Mouse (Mus musculus) frontal cortex, adult (tissue): Measurements from ENCODE around the gene Arhgap15.

Experiments used
- ATAC-seq: cut with Nextera tagmentation; 2 replicates; pipeline ENCODE4 v1.9.2; 2017; ENCODE audit warnings: mild to moderate bottlenecking, moderate library complexity, mixed read lengths; ENCODE audit not compliant: low TSS enrichment

Arhgap15 gene

GRCm38 (mm10) chr2:44029035-44029715 lies 280.6 kb downstream of the Arhgap15 start:
- peak; percentile 56 for ATAC-seq

DNA sequence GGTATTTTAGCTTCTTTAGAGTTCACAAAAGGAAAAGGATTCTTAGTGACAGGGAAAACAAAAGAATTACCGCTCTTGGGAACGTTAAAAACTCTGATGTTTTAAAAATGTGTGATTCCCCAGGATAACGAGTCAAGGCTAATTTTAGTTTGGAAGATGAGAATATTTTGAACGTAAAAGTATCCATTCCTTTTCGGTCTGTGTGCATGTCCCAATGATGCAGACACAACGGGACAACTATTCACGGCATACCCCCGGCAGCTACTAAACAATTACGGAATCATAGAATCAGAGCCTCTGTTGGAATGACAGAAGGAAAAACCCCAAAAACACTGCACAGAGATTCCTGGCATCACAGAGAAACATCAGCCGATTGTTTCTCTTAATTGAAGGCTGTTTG lies 281.2 kb downstream of the Arhgap15 start:
- ATAC-seq = 0 out of 2 replicates have a peak, but pooled peaks have one; percentile 35

DNA sequence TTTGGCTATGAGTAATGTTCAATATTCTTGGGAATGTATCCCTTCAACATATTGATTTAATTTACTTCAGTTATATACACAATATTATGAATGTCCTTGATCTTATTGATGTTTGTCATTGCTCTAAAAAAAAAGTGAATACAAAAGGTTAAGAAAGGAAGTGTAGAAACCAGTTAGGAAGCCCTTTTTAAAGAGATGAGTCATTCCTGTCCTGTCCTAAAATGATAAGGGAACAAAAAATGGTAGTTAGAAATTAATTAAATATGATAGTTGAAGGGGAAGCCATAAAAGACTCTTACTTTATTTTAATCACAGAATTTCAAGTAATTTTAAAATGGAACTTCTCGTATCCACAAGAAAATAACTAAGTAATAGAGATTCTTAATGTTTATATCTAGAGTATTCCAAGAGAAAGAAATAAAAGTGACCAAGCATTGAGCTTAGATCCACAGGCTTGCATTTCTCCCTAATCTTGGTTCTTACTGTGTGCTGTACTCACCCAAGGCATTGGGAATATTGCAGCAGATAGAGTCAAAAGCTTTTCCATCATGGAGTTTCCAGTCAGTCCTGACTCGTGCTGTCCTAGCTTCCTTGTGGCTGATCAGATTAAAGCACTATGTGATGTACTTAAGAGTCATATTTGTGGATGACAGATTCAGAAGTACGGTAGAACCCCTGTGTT lies 291.0 kb downstream of the Arhgap15 start:
- ATAC-seq = no peak

DNA sequence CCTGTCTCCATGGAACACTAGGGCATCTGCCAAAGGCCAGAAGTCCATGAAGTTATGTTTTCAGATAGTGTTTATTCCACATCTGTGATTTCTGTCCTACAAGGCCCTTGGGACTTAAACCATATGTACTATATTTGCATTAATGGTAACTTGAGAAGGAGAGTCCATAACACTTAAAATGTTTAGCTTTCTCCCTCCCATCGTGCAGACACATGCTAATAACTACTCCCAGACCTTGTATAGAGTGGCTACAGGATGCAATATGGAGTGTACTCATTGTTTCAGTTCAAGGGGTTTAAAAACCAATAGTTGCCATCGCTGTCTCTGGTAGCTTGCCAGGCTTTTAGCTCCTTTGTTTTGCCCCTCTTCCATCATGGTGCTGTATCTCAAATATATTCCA lies 295.5 kb downstream of the Arhgap15 start:
- no peak for ATAC-seq

DNA sequence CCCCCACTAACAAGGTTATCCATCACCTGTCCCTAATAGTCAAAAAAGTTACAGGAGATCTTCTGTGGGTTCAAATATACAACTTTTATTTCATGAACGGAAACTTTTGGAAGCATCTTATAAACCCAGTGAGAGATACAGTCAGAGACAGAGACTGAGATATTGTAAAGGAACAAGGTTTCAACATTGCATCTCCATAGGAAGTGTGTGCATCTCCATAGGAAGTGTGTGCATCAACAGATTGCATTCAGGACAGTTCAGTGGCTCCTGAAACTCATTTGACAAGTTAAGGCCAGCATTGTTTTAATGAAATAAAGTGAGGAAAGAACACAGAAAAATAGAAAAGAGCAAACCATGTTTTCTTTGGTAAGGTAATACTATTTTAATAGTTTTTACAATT lies 296.0 kb downstream of the Arhgap15 start:
- ATAC-seq = no peak

DNA sequence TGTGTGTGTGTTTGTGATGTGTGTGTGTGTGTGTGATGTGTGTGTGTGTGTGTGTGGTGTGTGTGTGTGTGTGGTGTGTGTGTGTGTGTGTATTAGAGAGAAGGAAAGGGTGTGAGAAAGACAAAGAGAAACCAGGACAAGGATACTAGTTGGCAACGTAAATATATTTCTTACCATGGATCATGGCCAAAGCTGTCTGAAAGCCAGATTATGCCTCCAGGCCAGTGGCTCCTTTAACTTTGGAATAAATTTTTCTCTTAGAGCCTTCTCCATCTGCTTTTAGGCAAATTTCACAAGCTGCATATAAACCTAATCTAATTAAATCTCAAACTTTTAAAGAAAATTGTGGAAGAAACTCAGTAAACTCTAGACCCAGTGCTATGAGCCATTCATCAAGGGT lies 296.6 kb downstream of the Arhgap15 start:
- no peak for ATAC-seq

DNA sequence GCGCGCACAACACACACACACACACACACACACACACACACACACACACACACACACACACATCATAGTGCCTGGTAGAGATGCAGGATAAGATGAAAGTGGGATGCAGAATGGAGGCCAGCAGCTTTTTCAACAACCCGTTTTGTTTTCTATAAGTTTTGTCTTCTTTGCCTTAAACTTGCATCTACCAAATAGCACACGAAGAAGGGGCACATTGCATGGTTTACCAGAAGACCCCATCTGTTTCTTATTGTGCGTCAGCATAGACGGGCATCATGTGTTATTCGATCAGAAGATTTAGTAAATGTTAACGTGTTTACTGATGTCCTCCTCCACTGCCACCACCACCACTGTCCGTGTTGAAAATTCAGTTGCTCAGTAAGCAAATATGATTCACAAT lies 311.7 kb downstream of the Arhgap15 start:
- 0 out of 2 replicates have a peak, but pooled peaks have one; percentile 4 for ATAC-seq

- peak; percentile 99 for ATAC-seq
Measured at GRCm38 (mm10) chr2:44060716-44061115, 312.1 kb downstream of the Arhgap15 start.

DNA sequence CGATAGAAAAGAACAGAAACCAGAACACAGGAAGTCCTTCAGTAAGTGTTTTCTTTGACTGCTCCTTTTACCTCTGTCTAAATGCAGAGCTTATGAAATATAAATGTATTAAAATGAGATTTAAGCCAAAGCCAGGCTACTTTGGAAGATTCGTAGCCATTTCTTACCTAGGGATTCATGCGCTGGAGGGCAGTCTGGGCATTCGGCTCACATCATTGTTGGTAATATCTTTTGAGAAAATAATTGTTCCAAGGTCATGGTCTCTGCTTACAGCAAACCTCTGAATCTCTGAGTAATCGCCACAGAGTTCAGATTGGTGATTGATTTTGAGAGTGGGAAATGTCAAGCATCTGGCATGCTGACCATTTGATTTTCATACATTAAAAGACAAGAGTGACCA lies 316.4 kb downstream of the Arhgap15 start:
- no peak for ATAC-seq

DNA sequence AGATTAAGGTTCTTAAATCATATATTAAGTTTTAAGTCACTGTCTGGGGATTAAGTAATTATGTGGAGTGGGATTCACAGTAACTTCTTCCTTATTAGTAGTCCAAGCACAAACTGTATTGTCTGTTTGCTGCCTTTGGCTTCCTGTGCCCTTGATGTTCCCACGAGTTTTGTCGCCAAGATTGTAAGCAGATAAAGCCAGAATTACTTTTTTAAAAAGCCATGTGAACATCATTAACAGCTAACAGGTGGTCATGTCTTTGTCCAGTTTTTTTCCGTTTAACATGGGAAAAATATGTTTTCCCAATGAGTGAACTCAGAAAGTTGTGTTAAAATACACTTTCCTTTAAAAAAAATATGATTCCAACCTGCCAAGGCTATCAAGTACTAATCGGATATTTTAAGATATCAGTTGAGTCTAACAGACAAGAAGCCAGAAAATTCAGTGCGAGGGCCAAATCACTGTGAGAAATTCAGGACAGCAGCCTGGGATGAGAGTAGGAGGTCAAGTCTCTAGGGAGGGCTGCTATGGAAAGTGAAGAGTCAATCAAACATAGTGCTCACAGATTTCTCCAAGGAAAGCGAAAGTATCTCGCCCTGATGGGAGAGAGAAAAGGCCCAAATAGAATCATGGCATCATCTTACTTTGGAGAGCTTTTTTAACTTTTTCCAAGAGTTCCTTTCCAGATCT lies 319.7 kb downstream of the Arhgap15 start:
- no peak for ATAC-seq

GRCm38 (mm10) chr2:44068906-44069305 lies 320.3 kb downstream of the Arhgap15 start:
- no peak for ATAC-seq

- peak; percentile 69 for ATAC-seq
Measured at GRCm38 (mm10) chr2:44076570-44076969, 327.9 kb downstream of the Arhgap15 start.

DNA sequence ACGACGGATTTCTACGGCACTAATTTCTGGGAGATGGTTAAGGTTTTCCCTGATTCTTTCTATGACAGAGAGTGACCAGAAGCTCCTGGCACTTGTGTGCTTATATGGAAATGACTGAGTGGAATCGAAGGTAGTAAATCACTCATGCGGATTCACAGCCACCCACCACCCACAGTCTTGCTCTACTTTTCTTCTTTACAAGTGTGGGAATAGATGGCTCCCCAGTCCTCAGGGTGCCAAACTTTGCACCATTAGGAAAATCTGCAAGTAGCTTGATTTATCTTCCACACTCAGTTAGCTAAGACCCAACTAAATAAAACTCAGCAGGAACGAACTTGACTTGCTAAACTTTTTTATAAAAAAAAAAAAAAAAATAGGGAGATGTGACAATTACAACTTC lies 331.9 kb downstream of the Arhgap15 start:
- peak; percentile 64 for ATAC-seq

- no peak for ATAC-seq
Measured at GRCm38 (mm10) chr2:44081241-44081640, 332.6 kb downstream of the Arhgap15 start.

DNA sequence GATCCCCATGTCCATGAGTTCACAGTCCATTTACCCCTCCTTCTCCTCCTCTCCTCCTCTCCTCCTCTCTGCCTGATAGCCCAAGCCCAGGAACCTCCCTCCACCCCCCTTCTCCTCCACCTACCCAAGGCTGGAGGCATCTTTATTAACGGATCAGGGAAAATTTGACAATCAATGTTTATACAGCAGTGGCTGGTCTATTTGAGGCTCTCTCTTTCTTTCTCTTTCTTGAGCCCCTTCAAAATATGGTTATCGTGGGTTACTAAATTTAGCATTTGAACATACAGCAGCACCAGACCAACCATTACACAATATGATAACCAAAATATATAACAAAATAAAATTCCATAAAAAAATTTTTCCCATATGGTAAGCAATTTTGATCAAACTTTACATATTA lies 335.8 kb downstream of the Arhgap15 start:
- ATAC-seq = no peak

DNA sequence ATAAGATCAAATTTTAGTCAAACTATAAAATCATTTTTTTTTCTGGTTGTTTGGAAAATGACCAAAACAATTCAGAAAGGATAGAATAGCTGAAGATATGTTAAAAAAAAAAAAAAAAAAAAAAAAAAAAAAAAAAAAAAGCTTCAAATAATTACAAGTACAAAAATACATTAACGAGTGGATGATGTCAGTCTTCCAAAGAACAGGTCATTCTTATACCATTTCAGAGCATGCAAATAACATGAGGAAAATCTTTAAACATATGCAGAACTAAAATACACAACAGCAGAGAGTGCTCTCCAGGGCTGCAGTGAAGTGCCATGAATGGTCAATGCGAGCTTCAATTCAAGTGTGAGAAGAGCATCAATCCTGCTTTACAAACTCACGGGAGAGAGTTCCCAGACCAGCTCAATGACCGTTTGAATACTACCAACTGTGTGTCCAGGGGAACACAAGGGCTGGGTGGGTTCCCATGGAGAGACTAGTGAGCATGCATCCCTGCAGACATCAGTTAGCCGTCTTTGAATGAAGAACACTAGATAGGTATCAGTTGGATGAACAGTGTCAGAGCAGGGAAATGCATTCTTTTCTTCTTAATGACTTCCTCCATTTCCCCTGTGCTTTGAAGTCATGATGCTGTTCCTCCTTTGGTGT lies 337.9 kb downstream of the Arhgap15 start:
- no peak for ATAC-seq

GRCm38 (mm10) chr2:44098552-44098951 lies 349.9 kb downstream of the Arhgap15 start:
- ATAC-seq = peak; percentile 88

GRCm38 (mm10) chr2:44102351-44102750 lies 353.7 kb downstream of the Arhgap15 start:
- no peak for ATAC-seq

GRCm38 (mm10) chr2:44103321-44103720 lies 354.7 kb downstream of the Arhgap15 start:
- ATAC-seq = no peak

DNA sequence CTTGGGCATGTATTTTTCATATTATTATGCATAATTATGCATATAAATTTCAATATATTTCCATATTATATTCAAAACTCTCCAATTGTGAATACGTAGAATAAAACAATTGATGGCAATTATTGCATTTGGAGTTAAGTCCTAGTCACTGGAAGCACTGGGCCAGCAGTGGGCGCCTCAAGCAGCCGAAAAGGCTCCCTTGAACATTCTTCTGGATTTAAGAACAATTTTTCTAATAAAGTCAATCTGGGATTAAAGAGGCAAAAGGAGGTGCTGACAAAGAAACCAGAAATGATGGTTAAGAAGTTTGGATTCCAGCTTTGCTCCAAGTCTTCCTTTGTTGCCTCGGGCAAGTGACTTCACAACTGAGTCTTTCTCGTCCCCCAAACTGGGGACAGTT lies 355.1 kb downstream of the Arhgap15 start:
- ATAC-seq = no peak

- ATAC-seq = peak; percentile 70
Measured at GRCm38 (mm10) chr2:44104282-44105197, 355.9 kb downstream of the Arhgap15 start.
